In genomic region chr11:97185704-97186614, GRCm38 (mm10) we compare ENCODE assay signal across 8 mouse cellular contexts. TPM values are rescaled to one million over a fixed set of nuclear protein-coding genes. Genes with fewer than 3 reads are reported as not detected.
DNase-seq lines count a peak whose midpoint lies in the region; ATAC-seq and TF ChIP-seq lines count a peak whose summit lies in the region.

No protein-coding gene starts in this region.

- WGBS in kidney, embryonic 14.5 days, result 56% methylated on average over 5 of the region's 5 CpGs
- 59% methylated on average over 5 of the region's 5 CpGs for WGBS in kidney, adult 2 months
- WGBS in embryonic facial prominence, embryonic 10.5 days, result 68% methylated on average over 5 of the region's 5 CpGs
- WGBS in midbrain, embryonic 15.5 days, result 60% methylated on average over 5 of the region's 5 CpGs

- no peaks in the 10 kb centered on the region for H3K9me3 ChIP-seq in kidney, embryonic 14.5 days (ENCODE audit: control insufficient read depth, low read length)
- H3K9me3 ChIP-seq in embryonic facial prominence, embryonic 10.5 days, result no peaks in the 10 kb centered on the region
- H3K9me3 ChIP-seq in midbrain, embryonic 15.5 days, result no peaks in the 10 kb centered on the region

- peak overlapping the region; percentile 54 for H3K4me2 ChIP-seq in kidney, embryonic 14.5 days (replicated peaks; ENCODE audit: low read depth, low read length)
- peak overlapping the region; percentile 93 for H3K4me2 ChIP-seq in midbrain, embryonic 15.5 days

- no peak for TF ChIP-seq CTCF in kidney, adult 2 months (conservative IDR thresholded peaks at IDR 0.05; ENCODE audit: insufficient read depth, insufficient read length, low read depth, low read length)

- DNase-seq in kidney, adult 2 months, result no peak
- no peak for DNase-seq in embryonic facial prominence, embryonic 10.5 days (ENCODE audit: low spot score)
- peak; percentile 26 for DNase-seq in induced T-regulatory cell, adult 2 months (ENCODE audit: low read depth)
- DNase-seq in frontal cortex, postnatal 25 days (ENCODE audit: low spot score in 2 of 2), result no peak
- DNase-seq in layer of hippocampus, postnatal 36 days, result no peak
- no peak for DNase-seq in frontal cortex, adult 2 months (ENCODE audit: extremely low spot score in 1 of 2, low spot score in 1 of 2)

- H3K4me3 ChIP-seq in kidney, embryonic 14.5 days (ENCODE audit: low read length), result peak overlapping the region; percentile 89
- no peak overlapping the region for H3K4me3 ChIP-seq in kidney, adult 2 months (ENCODE audit: insufficient read depth, low read depth, low read length)
- H3K4me3 ChIP-seq in embryonic facial prominence, embryonic 10.5 days, result peak overlapping the region; percentile 91
- peak overlapping the region; percentile 71 for H3K4me3 ChIP-seq in midbrain, embryonic 15.5 days

- no peaks in the 10 kb centered on the region for H3K27me3 ChIP-seq in kidney, embryonic 14.5 days (ENCODE audit: control insufficient read depth, insufficient read depth, low read length)
- H3K27me3 ChIP-seq in kidney, adult 2 months (replicated peaks; ENCODE audit: control insufficient read depth, insufficient read depth, low read length), result no peaks in the 10 kb centered on the region
- H3K27me3 ChIP-seq in embryonic facial prominence, embryonic 10.5 days (replicated peaks; ENCODE audit: low read depth, poor library complexity, severe bottlenecking), result no peaks in the 10 kb centered on the region
- H3K27me3 ChIP-seq in midbrain, embryonic 15.5 days (replicated peaks), result no peaks in the 10 kb centered on the region

- peaks cover 24% of the 10 kb centered on the region for H3K4me1 ChIP-seq in kidney, embryonic 14.5 days (ENCODE audit: control insufficient read depth, insufficient read depth, low read length)
- H3K4me1 ChIP-seq in kidney, adult 2 months (ENCODE audit: control insufficient read depth, insufficient read depth, low read length), result peaks cover 4% of the 10 kb centered on the region; the same call in 1 of the 2 replicates
- H3K4me1 ChIP-seq in embryonic facial prominence, embryonic 10.5 days, result peaks cover 35% of the 10 kb centered on the region
- peaks cover 42% of the 10 kb centered on the region for H3K4me1 ChIP-seq in midbrain, embryonic 15.5 days

- TF ChIP-seq POLR2A in kidney, adult 2 months (IDR thresholded peaks at IDR 0.05; ENCODE audit: low read depth, low read length), result no peak

- peak overlapping the region; percentile 96 for H3K9ac ChIP-seq in kidney, embryonic 14.5 days (ENCODE audit: low read depth, low read length)
- no peak overlapping the region for H3K9ac ChIP-seq in midbrain, embryonic 15.5 days

- H3K36me3 ChIP-seq in kidney, embryonic 14.5 days (ENCODE audit: control insufficient read depth, insufficient read depth, low read length), result peaks cover 55% of the 10 kb centered on the region
- H3K36me3 ChIP-seq in kidney, adult 2 months (ENCODE audit: control insufficient read depth, insufficient read depth, low read length), result peaks cover 5% of the 10 kb centered on the region; the same call in 1 of the 2 replicates
- peaks cover 64% of the 10 kb centered on the region for H3K36me3 ChIP-seq in embryonic facial prominence, embryonic 10.5 days (replicated peaks)
- H3K36me3 ChIP-seq in midbrain, embryonic 15.5 days (replicated peaks), result peaks cover 26% of the 10 kb centered on the region

- no peak for ATAC-seq in kidney, embryonic 14.5 days (ENCODE audit: low FRiP score, low TSS enrichment)
- ATAC-seq in midbrain, embryonic 15.5 days (replicated peaks), result no peak

- H3K27ac ChIP-seq in kidney, embryonic 14.5 days (ENCODE audit: low read depth, low read length), result no peak overlapping the region
- no peak overlapping the region for H3K27ac ChIP-seq in kidney, adult 2 months (ENCODE audit: insufficient read depth, low read depth, low read length)
- peak overlapping the region; percentile 99 for H3K27ac ChIP-seq in embryonic facial prominence, embryonic 10.5 days (replicated peaks)
- no peak overlapping the region for H3K27ac ChIP-seq in midbrain, embryonic 15.5 days

RNA-seq across cellular contexts. Expression of gene Kpnb1, which starts 1.7 kb away (rescaled TPM):
- 60.0 and 84.3 TPM in 2 replicates for polyA plus RNA-seq in kidney, embryonic 14.5 days (2014; fragmentation: Nextera tagmentation; extraction: Ambion mirVana)
- polyA plus RNA-seq in kidney, adult 2 months (2012; rRNA removed), result 22.3 and 25.6 TPM in 2 replicates
- polyA plus RNA-seq in embryonic facial prominence, embryonic 10.5 days (2016; fragmentation: Nextera tagmentation; extraction: Ambion mirVana), result 85.5 and 85.9 TPM in 2 replicates
- polyA plus RNA-seq in midbrain, embryonic 15.5 days (2015; fragmentation: Nextera tagmentation; extraction: Ambion mirVana), result 33.8 and 34.6 TPM in 2 replicates
- 100 to 1,000 TPM; 128 to 132 TPM for total RNA-seq in layer of hippocampus, postnatal 36 days (2021)
- polyA plus RNA-seq in frontal cortex, adult 2 months (2012; rRNA removed), result 76.4 and 80.7 TPM in 2 replicates

RNA-seq across cellular contexts. Expression of gene Tbkbp1, which starts 34.7 kb away (rescaled TPM):
- 6.0 and 6.8 TPM in 2 replicates for polyA plus RNA-seq in kidney, embryonic 14.5 days (2014; fragmentation: Nextera tagmentation; extraction: Ambion mirVana)
- polyA plus RNA-seq in kidney, adult 2 months (2012; rRNA removed), result 10.4 and 12.1 TPM in 2 replicates
- 4.7 and 5.1 TPM in 2 replicates for polyA plus RNA-seq in embryonic facial prominence, embryonic 10.5 days (2016; fragmentation: Nextera tagmentation; extraction: Ambion mirVana)
- polyA plus RNA-seq in midbrain, embryonic 15.5 days (2015; fragmentation: Nextera tagmentation; extraction: Ambion mirVana), result 11.7 and 12.1 TPM in 2 replicates
- 10 to 100 TPM; 83.8 to 94.3 TPM for total RNA-seq in layer of hippocampus, postnatal 36 days (2021)
- 51.1 and 62.2 TPM in 2 replicates for polyA plus RNA-seq in frontal cortex, adult 2 months (2012; rRNA removed)
